Mouse (Mus musculus): ENCODE results near the gene Entpd1.

Entpd1 gene

DNA sequence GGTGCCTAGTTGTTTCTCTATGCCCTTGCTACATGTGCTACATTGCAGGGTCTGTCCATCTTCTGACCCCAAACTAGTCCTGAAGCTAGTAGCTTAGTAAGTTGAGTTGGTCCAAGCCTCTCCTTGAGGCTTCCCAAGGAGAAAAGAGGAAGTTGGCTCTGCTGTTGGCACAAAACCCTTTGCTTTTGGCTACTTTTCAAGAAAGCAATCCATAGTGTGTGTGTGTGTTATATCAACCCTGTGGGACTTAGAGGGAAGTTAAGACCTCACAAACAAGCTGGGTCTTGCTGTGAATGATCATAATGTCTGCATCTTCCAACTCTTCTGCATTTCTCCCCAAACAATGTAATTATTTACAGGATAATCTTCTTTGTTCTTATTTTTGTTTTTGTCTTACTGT is 16.8 kb downstream of the Entpd1 start:
- DNase-seq (ENCODE audit: low spot score), result no peak

DNA sequence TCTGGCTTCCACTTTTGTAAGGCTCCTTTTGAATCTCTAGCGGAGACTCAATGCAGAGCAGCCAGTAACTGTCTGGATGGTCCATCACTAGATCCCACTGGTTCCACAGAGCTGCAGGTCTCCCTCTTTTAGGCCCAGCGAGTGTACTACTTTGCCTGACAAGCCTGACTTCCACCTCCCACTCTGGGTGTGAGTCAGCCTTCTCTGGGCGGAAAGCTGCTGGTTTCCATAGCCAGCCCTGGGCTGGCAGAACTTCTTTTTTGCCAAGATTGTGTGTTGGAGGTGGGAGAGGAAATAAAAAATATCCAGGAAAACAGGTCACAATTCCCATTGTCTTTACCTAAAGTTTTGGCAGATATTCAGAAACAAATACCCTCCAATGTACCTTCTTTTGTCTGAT is 17.9 kb downstream of the Entpd1 start:
- DNase-seq (ENCODE audit: low spot score), result no peak

DNA sequence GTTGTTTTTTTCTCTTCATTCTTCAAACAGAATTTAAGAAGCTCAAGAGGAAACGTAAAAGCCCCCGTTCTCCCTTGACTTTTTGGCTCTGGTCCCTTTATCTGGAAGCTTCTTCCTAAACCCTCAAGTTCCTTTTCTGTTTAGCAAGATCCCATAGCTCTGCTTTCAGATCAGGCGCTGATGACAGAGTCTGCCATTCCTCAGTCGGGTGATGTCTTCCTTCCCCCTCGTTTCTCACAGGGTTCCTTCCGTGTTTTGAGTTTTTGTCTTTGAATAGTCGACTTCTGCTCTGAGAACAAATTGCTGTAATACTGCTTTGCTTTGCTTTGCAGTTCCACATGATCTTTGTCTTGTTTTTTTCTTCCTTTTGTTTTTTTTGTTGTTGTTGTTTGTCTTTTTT is 18.4 kb downstream of the Entpd1 start:
- DNase-seq (ENCODE audit: low spot score), result no peak

DNA sequence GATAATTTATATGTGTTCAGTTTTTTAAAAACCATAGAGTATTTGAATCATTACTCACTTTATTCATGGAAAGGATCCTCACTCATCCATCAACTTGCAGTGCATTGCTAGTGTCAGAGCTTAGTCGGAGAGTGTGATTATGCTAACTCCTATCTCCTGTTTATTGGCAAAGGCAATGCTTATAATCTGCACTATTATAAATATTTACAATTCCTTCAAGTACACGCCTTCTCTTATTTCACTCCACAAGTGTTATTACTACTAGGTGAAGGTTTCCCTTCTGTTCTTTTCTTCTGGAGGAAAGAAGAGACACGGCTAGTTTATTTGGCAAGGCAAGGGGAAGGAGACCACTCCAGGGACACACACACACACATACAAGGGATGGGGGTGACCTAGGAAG is 20.0 kb downstream of the Entpd1 start:
- no peak for DNase-seq (ENCODE audit: low spot score)

DNA sequence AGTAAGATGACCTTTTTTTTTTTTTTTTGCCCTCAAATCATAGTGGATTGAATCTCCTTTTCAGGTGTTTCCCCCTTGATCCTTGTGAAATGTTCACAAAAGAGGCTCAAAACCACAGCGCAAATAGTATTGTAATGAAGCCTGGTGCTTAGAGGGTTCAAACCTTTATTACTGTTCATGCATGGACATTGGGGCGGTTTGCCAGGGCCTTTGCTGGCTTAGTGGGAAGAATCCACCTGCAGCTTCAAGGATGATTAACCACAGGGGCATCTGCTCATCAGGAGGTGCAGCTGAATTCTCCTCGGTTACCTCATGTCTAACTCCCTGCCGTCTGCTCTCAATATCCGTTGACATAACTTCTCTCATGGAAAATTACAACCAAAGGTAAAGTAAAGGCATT is 20.5 kb downstream of the Entpd1 start:
- no peak for DNase-seq (ENCODE audit: low spot score)

DNA sequence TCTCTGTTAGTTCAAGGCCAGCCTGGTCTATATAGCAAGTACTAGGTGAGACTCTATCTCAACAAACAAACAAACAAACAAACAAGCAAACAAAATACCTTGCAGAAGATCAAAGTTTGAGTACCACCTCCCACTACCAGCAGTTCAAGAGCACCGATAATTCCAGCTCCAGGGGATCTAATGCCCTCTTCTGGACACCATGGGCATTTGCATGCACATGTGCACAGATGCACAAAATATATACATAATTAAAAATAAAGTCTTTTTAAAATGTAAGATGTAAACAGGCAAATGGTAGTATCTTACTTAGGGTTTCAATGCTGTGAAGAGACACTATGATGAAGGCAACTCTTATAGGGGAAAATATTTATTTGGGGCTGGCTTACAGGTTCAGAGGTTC is 21.0 kb downstream of the Entpd1 start:
- DNase-seq (ENCODE audit: low spot score), result no peak

DNA sequence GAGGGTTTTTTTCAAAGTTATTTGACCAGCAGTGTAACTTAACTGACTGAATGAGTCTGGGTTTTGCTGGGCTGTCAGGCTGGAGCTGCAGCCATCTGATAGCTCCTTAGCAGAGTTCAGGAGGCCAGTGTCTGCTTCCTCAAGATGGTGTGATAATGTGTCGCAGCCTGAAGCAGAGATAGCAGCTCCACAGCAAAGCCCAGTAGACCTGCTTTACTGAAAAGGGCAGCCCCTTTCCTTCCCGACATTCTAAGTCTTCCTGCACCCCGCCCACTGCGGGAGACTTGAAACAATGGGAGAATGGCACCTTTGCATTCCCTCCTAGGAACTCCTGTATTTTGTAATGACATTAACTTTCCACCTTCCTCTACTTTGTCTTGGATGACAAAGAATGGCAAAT is 24.9 kb downstream of the Entpd1 start:
- DNase-seq (ENCODE audit: low spot score), result no peak

DNA sequence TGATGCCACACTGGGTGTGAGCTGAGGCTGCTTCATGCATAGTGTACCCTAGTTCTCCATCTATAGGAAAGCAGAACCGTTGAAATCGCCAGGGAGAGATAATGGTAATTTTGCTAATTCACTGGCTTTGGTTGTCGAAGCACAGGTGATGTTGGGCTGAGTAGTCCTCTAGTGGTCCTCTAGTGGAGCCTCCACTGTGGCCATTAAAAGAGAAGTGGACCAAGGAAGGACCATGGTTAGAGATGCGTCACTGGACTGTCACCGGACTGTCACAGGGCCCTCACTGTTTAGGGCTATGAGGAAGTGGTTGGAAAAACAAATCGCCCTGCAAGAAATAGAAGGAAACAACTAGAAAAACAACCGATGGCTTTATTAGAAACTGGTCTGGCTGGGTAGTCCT is 25.4 kb downstream of the Entpd1 start:
- DNase-seq (ENCODE audit: low spot score), result no peak

DNA sequence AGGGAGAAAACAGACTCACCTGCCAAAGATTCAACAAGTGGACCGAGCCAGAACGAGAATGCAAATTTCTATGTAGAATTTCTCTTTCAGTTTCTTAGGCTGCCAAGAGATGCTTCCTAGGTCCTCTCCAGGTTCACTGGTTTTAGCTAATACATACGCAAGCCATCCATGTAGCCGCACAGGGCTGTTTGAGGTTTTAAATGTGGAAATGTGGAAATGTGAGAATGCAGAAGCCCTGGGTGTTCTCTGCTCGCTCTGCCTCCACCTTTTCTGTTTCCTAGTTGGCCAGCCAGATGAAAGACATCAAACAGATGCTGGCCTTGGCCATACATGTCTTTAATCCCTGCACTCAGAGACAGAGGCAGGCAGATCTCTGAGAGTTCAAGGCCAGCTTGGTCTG is 26.4 kb downstream of the Entpd1 start:
- no peak for DNase-seq (ENCODE audit: low spot score)

DNA sequence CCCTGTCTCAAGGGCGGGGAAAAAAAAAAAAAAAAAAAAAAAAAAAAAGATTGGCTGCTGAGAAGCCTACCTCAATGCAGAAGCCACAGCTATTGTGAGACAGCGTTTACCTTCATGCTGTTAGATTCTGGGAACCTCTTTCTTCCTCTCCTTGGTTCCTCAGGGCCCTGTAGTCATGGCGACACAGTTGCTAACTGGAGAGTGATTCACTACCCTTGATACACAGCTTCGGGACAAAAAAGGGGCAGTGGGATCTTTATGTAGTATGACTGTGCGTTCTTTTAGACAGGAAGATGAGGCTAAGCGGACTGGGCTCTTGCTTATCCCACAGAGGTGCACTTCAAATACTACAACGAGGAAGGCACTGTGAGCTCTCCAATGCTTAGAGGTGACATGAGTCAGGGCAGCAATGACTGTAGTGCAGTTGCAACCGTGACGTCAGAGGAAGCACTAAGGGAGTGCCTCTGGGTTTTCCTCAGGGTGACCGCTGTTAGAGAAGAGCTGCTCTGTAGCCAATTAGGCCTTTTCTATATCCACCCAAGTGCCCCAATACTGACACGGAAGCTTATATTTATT is 27.7 kb downstream of the Entpd1 start:
- no peak for DNase-seq (ENCODE audit: low spot score)

DNA sequence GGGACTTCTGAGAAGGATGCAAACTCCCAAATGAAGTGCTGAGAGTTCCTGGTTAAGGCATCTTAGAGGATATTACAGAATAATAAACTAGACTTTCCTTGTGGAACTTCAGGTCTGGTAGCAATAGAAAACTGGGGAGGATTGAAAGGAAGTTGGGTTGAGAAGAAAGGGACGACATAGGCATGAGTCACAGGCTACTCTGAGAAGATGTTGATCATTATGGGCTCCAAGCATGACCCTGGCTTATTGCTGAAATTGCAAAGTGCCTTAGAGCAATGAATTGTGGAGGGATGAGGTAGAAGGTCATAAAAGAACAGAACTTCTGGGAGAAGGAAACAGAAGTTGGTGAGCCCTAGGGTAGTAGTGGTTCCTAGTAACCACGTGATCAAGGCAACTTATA is 28.6 kb downstream of the Entpd1 start:
- no peak for DNase-seq (ENCODE audit: low spot score)

DNA sequence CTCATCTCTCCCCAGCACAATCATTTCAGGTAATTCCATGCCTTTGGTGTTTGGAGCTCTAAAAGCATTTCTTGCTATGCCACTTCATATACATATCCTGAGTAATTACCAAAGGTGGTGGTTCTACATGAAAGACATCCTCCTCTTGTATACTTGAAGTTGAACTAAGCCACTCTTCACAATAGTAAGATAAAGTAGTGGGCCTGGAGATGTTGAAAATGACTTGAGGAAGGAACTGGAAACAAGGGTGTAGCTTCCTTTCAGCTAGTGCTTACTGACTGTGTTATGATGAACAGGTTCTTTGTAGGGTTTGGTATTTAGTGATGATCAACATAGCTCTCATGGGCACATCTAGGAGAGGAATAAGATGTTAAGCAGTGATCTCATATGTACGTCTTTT is 31.7 kb downstream of the Entpd1 start:
- no peak for DNase-seq (ENCODE audit: low spot score)

DNA sequence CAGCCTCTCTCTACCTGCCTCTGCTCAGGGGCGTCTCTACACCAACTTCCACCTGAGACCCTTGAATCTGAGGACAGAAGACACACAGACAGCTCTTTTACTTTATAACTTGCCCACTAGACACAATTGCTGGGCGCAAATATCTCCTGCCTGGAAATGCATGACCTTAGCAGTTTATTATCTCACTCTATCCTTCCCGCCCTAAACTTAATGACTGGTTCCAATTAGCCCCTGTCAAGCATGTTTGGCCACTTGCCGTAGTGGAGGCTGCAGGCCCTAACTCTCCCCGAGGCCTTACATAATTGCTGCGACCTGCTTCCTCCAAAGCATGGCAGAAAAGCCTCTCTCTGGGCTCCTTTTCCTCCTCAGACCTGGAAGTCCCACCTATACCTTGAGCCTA is 34.2 kb downstream of the Entpd1 start:
- DNase-seq (ENCODE audit: low spot score), result no peak

DNA sequence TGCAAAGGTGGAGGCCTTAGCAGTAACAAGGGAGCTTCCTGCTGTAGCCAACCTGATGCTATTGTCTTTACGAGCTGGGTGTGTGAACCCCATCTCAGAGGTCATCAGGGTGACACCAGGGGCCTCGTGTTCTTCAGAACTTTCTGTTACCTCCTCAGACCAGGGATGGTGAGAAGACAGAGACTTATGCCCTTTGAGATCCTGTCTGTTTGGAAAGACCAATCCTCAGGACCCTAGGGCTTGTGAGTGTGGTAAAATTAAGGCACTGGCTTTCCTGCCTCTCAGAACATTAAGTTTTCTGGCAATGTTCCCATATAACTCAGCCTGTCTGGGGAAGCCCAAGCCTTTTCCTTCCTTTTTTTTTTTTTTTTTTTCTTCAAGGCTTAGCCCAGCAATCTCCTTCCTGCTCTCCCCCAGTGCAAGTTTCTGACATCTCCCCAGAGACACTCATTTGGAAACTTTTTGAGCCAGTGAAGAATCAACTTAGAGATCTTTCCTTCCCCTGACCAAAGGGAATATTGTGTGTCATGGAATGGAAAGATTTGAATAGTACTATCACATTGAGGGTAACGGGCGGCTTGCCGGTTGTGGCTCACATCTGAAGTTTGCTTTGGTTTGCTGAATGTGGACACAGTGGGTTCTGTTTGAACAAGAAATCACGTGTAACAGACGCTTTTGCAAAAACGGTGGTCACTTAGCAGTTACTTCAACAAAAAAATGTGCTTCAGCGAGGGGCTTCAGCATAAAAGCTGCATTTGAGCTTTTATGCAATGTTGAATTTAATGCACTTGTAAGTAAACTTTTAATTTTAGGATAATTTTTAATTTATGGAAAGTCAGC is 35.4 kb downstream of the Entpd1 start:
- DNase-seq (ENCODE audit: low spot score), result no peak

DNA sequence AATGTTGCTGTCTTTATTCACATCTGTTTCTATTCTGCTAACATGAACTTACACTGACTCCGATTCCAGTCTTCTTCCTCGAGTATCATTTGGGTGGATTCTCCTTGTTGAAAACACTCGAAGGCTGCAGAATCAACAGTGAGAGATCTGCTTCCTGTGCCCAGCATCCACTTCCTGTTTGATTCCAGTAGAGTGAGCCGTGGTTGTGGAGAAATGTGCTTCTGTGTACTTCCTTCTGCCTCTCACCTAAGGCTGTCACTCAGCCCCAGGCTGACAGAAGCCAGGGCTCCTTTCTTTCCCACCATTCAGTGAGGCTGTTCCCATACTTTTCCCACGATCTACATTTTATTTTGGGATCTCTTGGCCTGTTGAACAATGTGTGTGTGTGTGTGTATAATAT is 37.9 kb downstream of the Entpd1 start:
- DNase-seq (ENCODE audit: low spot score), result no peak

DNA sequence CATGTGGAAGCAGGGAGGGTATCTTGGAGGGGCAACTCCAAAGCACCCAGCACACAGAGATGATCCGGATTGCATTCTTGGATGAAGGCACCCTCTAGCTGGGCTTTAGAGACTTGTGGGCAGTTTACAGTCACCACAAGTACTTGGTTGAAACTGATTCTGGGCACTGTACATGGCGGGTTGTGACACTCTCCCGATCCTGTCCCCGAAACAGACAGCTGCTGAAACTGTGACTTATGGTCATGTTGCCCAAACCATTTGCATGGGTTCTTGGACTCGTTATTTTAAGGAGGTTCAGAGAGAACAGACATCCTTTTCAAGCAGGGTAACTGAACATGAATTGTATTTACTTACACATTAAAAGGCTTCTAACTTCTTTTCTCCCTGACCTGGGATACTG is 44.0 kb downstream of the Entpd1 start:
- no peak for DNase-seq (ENCODE audit: low spot score)

DNA sequence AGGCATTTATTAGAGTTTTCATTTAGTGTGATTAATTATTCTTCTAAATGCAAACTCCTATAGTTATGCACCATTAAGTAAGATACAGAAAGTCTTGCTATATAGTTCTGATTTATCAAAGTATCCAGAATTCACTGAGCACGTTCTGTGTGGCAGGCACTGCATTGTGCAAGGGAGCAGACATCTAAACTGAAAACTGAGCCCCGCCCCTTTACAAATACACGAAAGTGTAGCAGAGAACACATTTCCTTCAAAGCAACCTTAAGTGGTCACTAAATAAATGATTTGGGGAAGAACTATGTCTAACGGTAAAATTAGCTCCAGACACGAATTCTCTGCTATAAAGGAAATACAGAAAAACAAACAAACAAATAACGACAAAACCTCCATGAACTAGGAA is 46.1 kb downstream of the Entpd1 start:
- DNase-seq (ENCODE audit: low spot score), result no peak

DNA sequence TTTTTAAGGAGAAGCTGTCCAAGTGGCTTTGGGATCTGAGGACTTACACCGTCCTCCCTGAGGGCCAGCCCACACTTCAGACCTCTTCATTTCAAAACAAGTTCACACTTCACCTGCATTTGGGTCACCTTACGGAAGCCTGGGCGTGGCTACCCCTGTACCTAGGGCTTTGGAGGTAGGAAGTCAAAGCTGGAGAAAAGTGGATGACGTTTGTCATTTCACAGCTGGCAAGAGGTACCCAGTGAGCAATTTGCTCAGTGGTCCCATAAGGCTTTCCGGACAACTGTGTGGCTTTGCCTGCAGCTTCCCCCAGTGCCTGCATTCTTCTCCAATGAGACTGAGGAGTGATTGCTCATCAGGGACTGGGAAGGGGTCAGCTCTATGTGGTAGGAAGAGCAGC is 46.8 kb downstream of the Entpd1 start:
- DNase-seq (ENCODE audit: low spot score), result no peak

DNA sequence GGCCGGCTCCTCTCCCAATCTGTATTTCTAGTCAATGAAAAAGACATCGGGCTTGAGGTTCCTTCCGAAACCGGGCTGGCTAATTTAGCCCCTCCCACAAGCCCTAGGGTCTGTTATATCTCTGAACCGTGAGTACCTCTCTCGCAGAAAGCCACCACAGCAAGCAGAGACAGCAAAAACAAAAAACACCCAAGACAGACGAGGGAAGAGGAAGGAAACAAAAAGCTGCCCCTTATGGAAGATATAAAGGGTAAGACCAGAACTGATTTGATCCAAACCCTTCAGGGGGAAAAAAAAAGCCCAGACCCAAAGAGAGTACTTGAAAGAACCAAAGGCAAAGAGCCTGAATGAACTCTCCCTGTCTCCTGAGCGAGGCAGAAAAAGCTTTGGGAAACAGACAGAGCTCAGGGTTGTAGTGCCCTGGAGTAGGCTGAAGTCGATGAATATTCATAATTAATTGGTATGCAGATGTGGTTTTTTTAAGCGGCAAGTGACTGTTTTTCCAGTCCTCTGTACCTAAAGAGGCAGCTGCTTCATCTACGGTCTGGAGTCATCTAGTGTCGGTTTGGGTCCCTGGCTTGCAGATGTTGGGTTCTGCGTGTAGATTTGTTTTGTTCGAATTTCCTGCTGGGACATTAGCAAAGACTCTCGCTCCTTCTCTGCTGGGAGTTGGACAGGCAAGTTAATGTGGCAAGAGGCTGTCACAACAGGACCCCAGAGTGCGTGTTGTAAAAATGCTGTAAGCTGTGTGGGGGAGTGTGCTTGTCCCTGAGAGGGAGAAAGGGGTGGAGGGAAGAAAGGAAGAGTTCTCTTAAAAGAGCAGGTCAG is 47.7 kb downstream of the Entpd1 start:
- peak; percentile 36 for DNase-seq (ENCODE audit: low spot score)

DNA sequence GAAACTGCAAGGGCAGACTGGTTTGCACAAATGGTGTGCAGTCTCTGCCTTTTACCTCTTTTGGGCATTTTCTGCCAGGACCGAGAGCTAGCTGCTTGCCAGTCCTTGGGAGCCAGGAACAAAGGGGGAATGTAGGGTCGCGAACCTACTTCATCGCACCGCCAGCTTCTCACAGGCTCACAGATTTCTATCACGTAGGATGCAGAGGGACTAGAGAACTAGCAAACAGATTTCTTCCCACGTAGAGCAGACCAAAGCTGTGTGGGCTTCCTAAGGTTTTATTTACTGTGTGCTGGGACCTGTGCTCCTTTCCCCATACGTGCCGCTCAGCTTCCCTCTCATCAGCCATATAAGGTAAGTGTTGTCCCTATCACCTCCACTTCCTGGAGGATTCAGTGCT is 48.3 kb downstream of the Entpd1 start:
- peak; percentile 12 for DNase-seq (ENCODE audit: low spot score)

DNA sequence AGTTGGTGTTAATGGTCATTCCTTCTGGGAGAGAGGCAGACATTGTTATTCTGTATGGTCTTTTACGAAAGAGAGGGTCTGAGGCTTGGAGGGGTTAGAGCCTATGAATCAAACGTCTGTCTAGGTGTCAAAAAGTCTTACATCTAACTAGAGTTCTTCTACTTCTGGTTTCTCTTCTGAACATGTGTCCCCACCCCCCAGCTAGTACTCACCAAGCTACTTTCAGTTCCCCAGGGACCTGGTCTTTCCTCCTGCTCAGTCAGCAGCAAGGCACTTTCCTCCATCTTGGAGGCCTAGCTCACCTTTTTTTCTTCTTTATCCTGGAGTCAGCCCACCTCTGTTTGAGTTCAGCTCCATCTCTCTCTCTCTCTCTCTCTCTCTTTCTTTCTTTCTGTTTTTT is 48.9 kb downstream of the Entpd1 start:
- DNase-seq (ENCODE audit: low spot score), result no peak

DNA sequence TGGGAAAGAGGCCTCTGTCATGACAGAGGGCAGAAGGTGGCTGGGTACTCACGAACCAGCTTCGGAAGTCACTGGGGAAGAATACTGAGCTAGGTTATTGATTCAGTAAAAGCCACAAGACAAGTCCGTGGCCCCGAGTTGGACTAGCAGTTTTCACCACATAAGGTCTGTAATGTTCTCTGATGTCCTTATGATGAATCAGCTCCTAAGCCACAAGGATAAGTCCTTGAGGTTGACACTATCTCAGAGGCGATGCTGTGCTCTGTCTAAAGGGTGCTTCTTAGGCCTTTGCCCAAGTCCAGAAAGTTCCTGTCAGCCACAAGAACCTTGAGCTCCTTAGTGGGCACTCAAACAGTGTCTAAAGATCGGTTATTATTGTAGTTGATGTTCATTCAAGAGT is 49.7 kb downstream of the Entpd1 start:
- no peak for DNase-seq (ENCODE audit: low spot score)

DNA sequence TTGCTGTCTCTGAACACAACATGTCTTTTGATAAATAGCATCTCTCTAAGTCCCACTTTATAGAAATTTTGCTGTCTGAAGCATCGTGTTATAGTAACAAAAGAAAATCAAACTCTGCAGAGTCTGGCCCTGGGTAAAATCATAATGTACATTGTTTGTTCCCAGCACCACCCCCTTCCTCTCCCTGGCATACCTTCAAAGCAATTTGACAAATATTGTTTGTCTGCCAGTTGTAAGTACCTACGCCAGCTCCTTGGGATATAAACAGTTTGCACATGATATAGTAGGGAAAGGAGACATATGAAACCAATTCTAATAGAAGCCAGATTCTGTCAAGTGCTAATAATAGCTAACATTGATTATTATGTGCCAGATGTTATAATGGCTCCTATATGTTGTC is 50.6 kb downstream of the Entpd1 start:
- no peak for DNase-seq (ENCODE audit: low spot score)
